Mouse (Mus musculus) hindbrain, embryonic 14.5 days (tissue): ENCODE data around the gene Cfap52. TPM values are rescaled to one million over a fixed set of nuclear protein-coding genes. Genes with fewer than 3 reads are reported as not detected.

ENCODE experiments used
- ATAC-seq: fragments of 200-750 bp; cut with Nextera tagmentation; 2 replicates; pipeline ENCODE4 v1.8.0; 2017; ENCODE audit warnings: moderate number of reproducible peaks, mild to moderate bottlenecking, moderate TSS enrichment, moderate library complexity; ENCODE audit not compliant: low FRiP score
- DNase-seq: peaks from one replicate; pipeline ENCODE4 v3.0.0-alpha.2; 2015; ENCODE audit warnings: low spot score
- H3K27ac ChIP-seq: fragments of 300-500 bp; sonication (generic); 2 replicates; pipeline ENCODE4 v1.5.1; 2014; ENCODE audit warnings: mild to moderate bottlenecking, moderate library complexity
- H3K27me3 ChIP-seq: fragments of 300-500 bp; sonication (generic); 2 replicates; pipeline ENCODE4 v1.6.1; 2014; ENCODE audit warnings: mild to moderate bottlenecking, low read length, mixed read lengths; ENCODE audit not compliant: control insufficient read depth, insufficient read depth
- H3K36me3 ChIP-seq: fragments of 300-500 bp; sonication (generic); replicated peaks from 2 replicates; pipeline ENCODE4 v1.6.1; 2014; ENCODE audit not compliant: control insufficient read depth, insufficient read depth
- H3K4me1 ChIP-seq: fragments of 300-500 bp; sonication (generic); replicated peaks from 2 replicates; pipeline ENCODE4 v1.6.1; 2014; ENCODE audit warnings: antibody characterized with exemption, low read length, mixed read lengths; ENCODE audit not compliant: control insufficient read depth, insufficient read depth
- H3K4me2 ChIP-seq: fragments of 300-500 bp; sonication (generic); replicated peaks from 2 replicates; pipeline ENCODE4 v1.6.1; 2014; ENCODE audit warnings: mild to moderate bottlenecking, moderate library complexity
- H3K4me3 ChIP-seq: fragments of 300-500 bp; sonication (generic); replicated peaks from 2 replicates; pipeline ENCODE4 v1.5.1; 2014; ENCODE audit warnings: mild to moderate bottlenecking, low read length
- H3K9ac ChIP-seq: fragments of 300-500 bp; sonication (generic); 2 replicates; pipeline ENCODE4 v1.6.1; 2014
- H3K9me3 ChIP-seq: fragments of 300-500 bp; sonication (generic); 2 replicates; pipeline ENCODE4 v1.6.1; 2016; ENCODE audit warnings: low read length; ENCODE audit not compliant: control insufficient read depth
- WGBS: fragments of 180-500 bp; shearing (Covaris S2); extraction: QIAGEN DNeasy Blood & Tissue Kit; methylation state at CpG from one replicate; pipeline ENCODE4 v1.1.7; 2014; 5-methylcytosine and 5-hydroxymethylcytosine counted together
- polyA plus RNA-seq: library from polyadenylated mRNA; unstranded; fragments of >200 nt; fragmentation: Nextera tagmentation; extraction: Ambion mirVana; gene quantifications from 2 replicates; pipeline ENCODE4 v1.2.1, GENCODE M21; 2014

The Cfap52 gene
- polyA plus RNA-seq, 1 experiment from 2014 or later: 8.8 TPM

DNA sequence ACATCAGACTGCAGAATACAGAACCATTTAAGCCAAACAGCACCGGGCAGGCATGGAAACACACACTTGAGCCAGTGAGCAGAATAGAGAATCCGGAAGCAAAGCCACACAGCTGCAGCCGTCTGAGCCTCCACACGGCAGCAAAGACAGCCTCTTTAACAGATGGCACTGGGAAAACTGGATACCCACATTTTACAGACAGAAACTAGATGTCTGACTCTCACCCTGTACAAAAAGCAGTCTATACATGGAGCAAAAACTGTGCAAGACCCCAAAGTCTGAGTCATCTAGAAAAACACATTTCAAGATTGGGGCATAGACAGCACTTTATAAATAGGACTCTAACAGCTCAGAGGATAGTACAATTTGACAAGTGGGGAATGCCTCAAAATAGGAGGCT, 25.8 kb upstream of the Cfap52 start:
- H3K27ac ChIP-seq: no peak overlapping the region
- no peaks in the 10 kb centered on the region; the same call in 1 of the 2 replicates for H3K36me3 ChIP-seq
- H3K4me1 ChIP-seq: no peaks in the 10 kb centered on the region
- H3K4me2 ChIP-seq: no peak overlapping the region
- ATAC-seq (no peak), DNase-seq (no peak)
- no peak overlapping the region for H3K9ac ChIP-seq
- WGBS: 86% methylated on average over 4 of the region's 4 CpGs
- no peaks in the 10 kb centered on the region for H3K9me3 ChIP-seq
- H3K4me3 ChIP-seq: no peak overlapping the region
- H3K27me3 ChIP-seq: no peaks in the 10 kb centered on the region

DNA sequence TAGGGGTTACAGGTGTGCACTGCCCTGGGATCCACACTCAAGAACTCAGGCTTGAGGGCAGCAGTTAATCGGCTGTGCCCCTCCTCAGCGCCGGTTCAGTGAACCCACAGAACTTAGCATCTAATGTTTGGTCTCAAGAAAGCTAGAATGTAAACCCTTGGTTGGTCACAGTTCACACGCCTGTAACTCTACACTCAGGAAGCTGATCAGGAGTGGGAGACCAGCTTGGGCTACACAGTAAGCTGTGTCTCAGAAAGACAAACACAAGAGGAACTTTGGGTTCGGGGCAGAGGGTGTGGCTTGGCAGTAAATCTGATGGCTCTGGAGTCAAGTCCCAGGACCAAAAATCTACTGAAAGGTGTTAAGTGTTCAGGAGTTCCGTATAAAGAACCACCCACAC, 18.1 kb upstream of the Cfap52 start:
- H3K4me3 ChIP-seq: no peak overlapping the region
- no peak overlapping the region for H3K27ac ChIP-seq
- no peak overlapping the region for H3K9ac ChIP-seq
- DNase-seq (no peak), ATAC-seq (no peak)
- peaks cover 11% of the 10 kb centered on the region; the same call in 1 of the 2 replicates for H3K36me3 ChIP-seq
- WGBS: 94% methylated on average over 6 of the region's 6 CpGs
- no peaks in the 10 kb centered on the region for H3K27me3 ChIP-seq
- H3K9me3 ChIP-seq: no peaks in the 10 kb centered on the region
- H3K4me2 ChIP-seq: no peak overlapping the region
- H3K4me1 ChIP-seq: no peaks in the 10 kb centered on the region

GRCm38 (mm10) chr11:67975252-67975651, 9.8 kb upstream of the Cfap52 start:
- Histone ChIP-seq H3K9me3 (no peaks in the 10 kb centered on the region), H3K27me3 (no peaks in the 10 kb centered on the region), H3K9ac (no peak overlapping the region), H3K4me1 (no peaks in the 10 kb centered on the region), H3K36me3 (peaks cover 22% of the 10 kb centered on the region), H3K4me2 (no peak overlapping the region), H3K4me3 (no peak overlapping the region), H3K27ac (no peak overlapping the region)
- ATAC-seq (no peak), DNase-seq (peak; percentile 77)
- 21% methylated on average over 2 of the region's 2 CpGs for WGBS

DNA sequence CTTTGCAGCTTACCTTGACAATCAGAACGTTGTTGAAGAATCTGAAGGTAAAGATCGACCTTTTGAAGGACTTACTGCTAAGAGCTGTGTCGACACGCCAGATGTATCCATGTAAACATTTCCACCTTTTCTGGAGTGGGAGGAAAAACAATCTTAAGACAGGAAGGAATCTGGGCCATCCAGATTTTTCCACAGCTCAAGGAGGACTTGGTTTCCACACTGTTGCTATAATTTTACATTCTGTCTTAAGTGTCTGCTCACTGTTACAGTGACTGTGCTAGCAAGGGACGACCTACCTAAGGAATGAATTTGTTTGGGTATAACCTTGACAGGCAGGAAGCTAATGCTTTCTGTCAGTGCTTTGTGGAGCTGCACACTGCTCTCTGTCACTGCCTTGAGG, 7.8 kb upstream of the Cfap52 start:
- no peak for ATAC-seq
- H3K9me3 ChIP-seq: no peaks in the 10 kb centered on the region
- no peak for DNase-seq
- no peak overlapping the region for H3K4me2 ChIP-seq
- no peak overlapping the region for H3K27ac ChIP-seq
- H3K27me3 ChIP-seq: no peaks in the 10 kb centered on the region
- 87% methylated on average over 5 of the region's 5 CpGs for WGBS
- no peak overlapping the region for H3K4me3 ChIP-seq
- peaks cover 29% of the 10 kb centered on the region for H3K36me3 ChIP-seq
- no peaks in the 10 kb centered on the region for H3K4me1 ChIP-seq
- no peak overlapping the region for H3K9ac ChIP-seq

DNA sequence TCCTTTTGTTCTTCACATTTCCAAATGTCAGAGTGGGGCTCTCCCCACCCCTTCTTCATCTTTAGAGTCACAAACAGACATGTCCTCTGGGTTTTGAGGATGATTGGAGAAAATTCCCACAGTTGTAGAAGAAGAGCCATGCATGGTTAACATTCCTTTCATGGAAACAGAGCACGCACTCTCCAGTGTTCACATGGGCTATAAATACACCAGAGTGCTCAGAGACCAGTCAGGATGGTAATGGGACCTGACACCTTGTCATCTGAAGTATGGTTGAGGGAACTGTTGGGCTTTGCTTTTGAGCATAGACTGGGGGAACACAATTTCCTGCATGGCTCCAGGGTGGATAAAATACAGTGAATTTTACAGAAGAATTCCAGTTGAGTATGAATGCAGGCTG, 7.2 kb upstream of the Cfap52 start:
- no peak overlapping the region for H3K4me3 ChIP-seq
- 74% methylated on average over 1 of the region's 1 CpGs for WGBS
- no peaks in the 10 kb centered on the region for H3K27me3 ChIP-seq
- H3K4me1 ChIP-seq: peaks cover 3% of the 10 kb centered on the region; the same call in 1 of the 2 replicates
- H3K36me3 ChIP-seq: peaks cover 29% of the 10 kb centered on the region
- no peak overlapping the region for H3K4me2 ChIP-seq
- no peak overlapping the region for H3K27ac ChIP-seq
- DNase-seq: no peak
- H3K9ac ChIP-seq: no peak overlapping the region
- ATAC-seq: no peak
- H3K9me3 ChIP-seq: no peaks in the 10 kb centered on the region

GRCm38 (mm10) chr11:67967831-67968230, 2.4 kb upstream of the Cfap52 start:
- no peak for DNase-seq
- Histone ChIP-seq H3K27ac (no peak overlapping the region), H3K4me3 (no peak overlapping the region), H3K9me3 (no peaks in the 10 kb centered on the region), H3K4me2 (no peak overlapping the region), H3K4me1 (peaks cover 16% of the 10 kb centered on the region; the same call in 1 of the 2 replicates), H3K36me3 (peaks cover 19% of the 10 kb centered on the region), H3K9ac (no peak overlapping the region), H3K27me3 (no peaks in the 10 kb centered on the region)
- no peak for ATAC-seq
- WGBS: 74% methylated on average over 11 of the region's 11 CpGs

DNA sequence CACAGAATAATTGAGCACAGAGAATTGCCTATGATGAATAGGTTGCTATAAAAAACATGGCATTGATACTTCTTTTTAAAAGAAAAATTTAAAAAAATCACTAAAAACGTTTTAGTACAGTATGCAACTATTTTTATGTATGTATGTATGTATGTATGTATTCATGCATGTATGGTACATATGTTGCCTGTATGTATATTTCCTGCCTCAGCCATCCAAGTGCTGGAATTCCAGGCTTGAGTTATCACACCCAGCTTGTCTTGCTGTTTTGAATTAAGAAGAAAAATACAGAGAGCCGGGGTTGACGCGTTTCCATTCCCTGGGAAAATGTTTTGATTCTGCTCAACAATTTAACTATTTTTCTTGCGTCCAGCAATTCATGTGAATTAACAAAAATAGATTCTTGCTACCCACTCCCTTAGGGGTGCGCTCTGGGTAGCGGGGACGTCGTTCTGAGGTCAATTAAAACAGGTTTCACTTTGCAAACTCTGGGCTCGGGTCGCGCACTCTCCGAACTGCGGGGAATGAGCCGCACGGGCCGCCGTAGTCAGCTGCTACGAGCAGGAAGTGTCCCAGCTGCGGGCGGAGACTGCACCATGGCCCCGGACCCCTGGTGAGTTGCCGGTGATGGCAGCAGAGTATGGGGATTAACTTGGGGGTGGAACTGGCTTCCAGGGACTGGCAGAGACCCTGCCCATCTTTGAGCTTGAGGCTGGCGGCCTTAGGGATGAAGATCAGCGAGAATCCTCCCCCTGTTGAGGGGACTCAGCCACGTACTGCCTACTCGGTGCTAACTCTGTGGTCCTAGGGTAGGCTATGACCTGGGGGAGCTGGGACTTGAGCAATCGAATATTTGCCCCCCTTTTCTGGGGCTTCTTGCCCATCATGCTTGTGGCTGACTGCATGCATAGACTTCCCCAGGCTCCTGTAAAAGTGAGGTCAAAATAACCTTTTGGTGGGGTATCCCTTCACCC, 741 bp upstream of the Cfap52 start, which contains the start of gene Stx8:
Stx8 (plus strand) TSS at position 289 of the 974 bp plus-strand sequence.
- Histone ChIP-seq H3K36me3 (peaks cover 14% of the 10 kb centered on the region), H3K27ac (0 out of 2 replicates have a peak within 1 kb of the TSS, but pooled peaks have one; percentile 29), H3K27me3 (no peaks in the 10 kb centered on the region), H3K4me2 (peak within 1 kb of the TSS; percentile 97), H3K4me1 (peaks cover 16% of the 10 kb centered on the region; the same call in 1 of the 2 replicates), H3K9me3 (no peaks in the 10 kb centered on the region), H3K4me3 (peak within 1 kb of the TSS; percentile 88), H3K9ac (peak within 1 kb of the TSS; percentile 91)
- WGBS: 0% methylated on average over 28 of the region's 28 CpGs
- ATAC-seq (peak; percentile 85), DNase-seq (peak; percentile 81)

GRCm38 (mm10) chr11:67964110-67964509, 1.3 kb downstream of the Cfap52 start:
- peaks cover 16% of the 10 kb centered on the region; the same call in 1 of the 2 replicates for H3K4me1 ChIP-seq
- no peaks in the 10 kb centered on the region for H3K36me3 ChIP-seq
- no peak overlapping the region for H3K27ac ChIP-seq
- H3K9me3 ChIP-seq: no peaks in the 10 kb centered on the region
- DNase-seq (no peak), ATAC-seq (no peak)
- H3K9ac ChIP-seq: no peak overlapping the region
- H3K4me3 ChIP-seq: no peak overlapping the region
- no peak overlapping the region for H3K4me2 ChIP-seq
- H3K27me3 ChIP-seq: no peaks in the 10 kb centered on the region
- WGBS: 80% methylated on average over 6 of the region's 6 CpGs

DNA sequence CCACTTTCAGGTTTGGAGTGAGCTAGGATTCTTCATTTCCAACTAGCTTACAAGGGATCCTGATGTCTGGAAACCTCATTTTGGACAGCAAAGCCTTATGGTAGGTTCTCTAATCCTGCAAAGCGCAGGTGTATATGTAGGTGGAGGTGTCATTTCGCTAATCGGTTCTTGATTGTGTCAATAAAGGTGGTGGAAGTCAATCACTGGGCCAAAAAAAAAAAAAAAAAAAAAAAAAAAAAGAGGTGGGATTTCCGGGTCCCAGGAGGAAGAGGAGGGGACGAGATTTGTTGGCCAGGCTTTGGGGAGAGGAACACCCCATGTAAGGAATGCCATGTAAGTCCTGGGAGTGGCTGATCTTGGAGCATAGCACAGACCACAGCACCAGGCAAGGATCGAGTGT, 11.0 kb downstream of the Cfap52 start:
- no peak for DNase-seq
- no peaks in the 10 kb centered on the region for H3K4me1 ChIP-seq
- no peak for ATAC-seq
- no peaks in the 10 kb centered on the region for H3K9me3 ChIP-seq
- no peaks in the 10 kb centered on the region for H3K36me3 ChIP-seq
- H3K4me2 ChIP-seq: no peak overlapping the region
- no peak overlapping the region for H3K9ac ChIP-seq
- no peaks in the 10 kb centered on the region for H3K27me3 ChIP-seq
- H3K4me3 ChIP-seq: no peak overlapping the region
- no peak overlapping the region for H3K27ac ChIP-seq
- 88% methylated on average over 6 of the region's 6 CpGs for WGBS
